Mouse (Mus musculus) urinary bladder, postnatal 4 days (tissue): ENCODE results near the gene Nrp1.
A peak's percentile ranks its signal among the peaks of the same experiment; 100 is the strongest.

Experiments used
- DNase-seq, 2 experiments: peaks; one replicate each; pipeline ENCODE4 v3.0.0; 2021 to 2022; ENCODE audit warnings: low spot score in 2 of 2

Gene Nrp1

DNA sequence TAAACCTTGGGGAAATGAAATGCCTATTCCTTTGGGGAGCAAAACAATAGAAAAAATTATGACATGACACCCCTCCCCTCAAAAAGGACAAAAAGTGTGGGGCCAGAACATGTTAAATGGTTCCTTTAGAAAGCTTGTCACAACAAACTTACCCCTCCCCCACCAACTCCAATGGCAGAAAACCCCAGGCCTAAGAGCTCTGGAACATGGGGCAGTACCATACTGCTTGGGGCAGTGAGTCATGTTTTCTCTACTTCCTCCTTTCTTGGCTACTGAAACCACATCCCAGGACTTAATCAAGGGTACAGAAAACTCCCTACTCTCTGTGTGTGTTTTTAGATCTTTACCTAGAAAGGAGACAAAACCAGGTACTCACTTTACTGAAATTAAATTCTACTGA lies 147.5 kb downstream of the Nrp1 start:
- no peak for DNase-seq

GRCm38 (mm10) chr8:128508723-128509122 lies 150.3 kb downstream of the Nrp1 start:
- DNase-seq: no peak

- DNase-seq: no peak
These were observed 152.6 kb downstream of the Nrp1 start for GRCm38 (mm10) chr8:128511021-128511420.

GRCm38 (mm10) chr8:128511732-128512131 lies 153.3 kb downstream of the Nrp1 start:
- DNase-seq: no peak

DNA sequence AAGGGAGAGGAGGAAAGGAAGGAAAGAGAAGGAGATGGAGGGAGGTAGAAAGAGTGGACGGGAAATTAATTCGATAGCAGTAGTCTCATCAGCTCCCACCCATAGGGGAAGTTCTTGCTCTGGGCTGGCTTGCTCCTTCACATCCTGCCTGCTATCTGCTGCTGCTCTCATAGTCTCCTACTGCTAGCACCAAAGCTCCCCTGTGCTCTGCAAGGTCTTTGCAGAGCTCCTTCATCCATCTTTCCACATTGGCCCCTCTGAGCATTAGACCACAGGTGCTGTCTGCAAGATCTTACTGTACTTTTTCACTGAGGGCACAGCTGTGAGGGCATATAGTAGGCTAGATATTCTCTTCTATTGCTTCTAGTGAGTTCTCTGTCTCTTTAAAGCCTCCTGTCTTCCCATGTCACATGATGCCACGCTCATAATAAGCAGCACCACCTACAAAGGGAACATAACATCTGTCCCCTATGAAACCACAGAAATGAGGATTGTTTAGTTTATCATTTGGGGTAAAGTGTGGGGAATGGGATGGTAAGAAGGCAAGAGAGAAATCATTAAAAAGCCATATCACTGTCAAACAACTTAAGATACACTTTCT lies 158.5 kb downstream of the Nrp1 start:
- no peak for DNase-seq

GRCm38 (mm10) chr8:128517546-128518102 lies 159.2 kb downstream of the Nrp1 start:
- DNase-seq: no peak

- DNase-seq: no peak
These were observed 161.0 kb downstream of the Nrp1 start for GRCm38 (mm10) chr8:128519366-128519765.

GRCm38 (mm10) chr8:128523825-128524224 lies 165.4 kb downstream of the Nrp1 start:
- no peak for DNase-seq

GRCm38 (mm10) chr8:128525912-128526311 lies 167.5 kb downstream of the Nrp1 start:
- no peak for DNase-seq

DNA sequence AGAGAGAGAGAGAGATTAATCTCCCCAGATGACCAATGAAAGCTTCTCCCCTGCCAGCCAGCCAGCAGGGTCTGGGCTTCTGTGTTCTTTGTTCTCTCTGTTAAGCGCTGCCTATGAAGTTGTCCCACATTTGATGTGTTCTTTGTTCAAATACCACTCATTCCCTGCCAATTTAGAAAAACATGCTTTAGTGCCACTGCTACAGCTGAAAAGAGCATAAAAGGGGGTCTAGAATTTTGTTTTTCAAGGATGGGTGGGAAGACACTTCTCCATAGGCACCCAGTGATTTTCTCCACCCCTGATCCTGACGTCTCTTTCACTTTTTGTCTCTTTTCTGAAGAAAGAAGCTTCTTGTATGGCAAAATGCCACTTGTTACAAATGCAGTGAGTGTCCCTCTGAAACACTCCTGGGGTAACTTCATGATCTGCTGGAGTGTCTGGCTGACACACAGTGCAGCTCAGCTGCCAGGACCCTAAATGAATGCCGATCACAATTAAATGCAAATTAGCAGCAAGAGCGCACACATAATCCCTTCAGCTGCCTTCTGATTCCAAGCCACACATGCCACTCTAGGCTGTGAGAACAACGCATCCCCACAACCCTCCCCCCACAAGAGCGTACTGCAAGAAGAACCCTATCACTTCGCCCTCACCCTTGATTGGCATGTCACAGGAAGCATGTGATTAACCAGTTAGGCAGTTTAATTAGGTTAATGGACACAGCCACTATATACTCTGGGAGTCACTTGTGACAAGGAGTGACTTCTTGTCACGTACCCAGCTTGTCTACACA lies 170.4 kb downstream of the Nrp1 start:
- no peak for DNase-seq

GRCm38 (mm10) chr8:128534442-128534871 lies 176.1 kb downstream of the Nrp1 start:
- DNase-seq: no peak

- no peak for DNase-seq
These were observed 177.3 kb downstream of the Nrp1 start for GRCm38 (mm10) chr8:128535685-128536084.

DNA sequence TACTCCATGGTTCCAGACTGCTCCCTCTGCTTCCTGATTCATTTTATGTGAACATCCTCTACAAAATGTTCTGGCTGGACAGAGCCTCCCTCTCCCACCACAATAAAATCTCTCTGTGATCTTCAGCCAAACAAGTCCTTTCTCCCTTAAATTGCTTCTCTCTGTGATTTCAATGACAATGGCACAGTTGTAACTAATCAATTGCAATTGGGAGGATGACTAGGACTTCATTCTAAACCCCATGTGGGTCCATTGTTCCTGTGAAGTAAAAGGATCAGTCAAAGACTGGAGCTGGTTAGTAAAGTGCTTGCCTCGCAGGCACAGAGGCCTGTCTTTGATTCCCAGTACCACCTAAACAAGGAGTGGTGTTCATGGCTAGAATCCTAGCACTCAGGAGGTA lies 180.0 kb downstream of the Nrp1 start:
- DNase-seq: no peak

DNA sequence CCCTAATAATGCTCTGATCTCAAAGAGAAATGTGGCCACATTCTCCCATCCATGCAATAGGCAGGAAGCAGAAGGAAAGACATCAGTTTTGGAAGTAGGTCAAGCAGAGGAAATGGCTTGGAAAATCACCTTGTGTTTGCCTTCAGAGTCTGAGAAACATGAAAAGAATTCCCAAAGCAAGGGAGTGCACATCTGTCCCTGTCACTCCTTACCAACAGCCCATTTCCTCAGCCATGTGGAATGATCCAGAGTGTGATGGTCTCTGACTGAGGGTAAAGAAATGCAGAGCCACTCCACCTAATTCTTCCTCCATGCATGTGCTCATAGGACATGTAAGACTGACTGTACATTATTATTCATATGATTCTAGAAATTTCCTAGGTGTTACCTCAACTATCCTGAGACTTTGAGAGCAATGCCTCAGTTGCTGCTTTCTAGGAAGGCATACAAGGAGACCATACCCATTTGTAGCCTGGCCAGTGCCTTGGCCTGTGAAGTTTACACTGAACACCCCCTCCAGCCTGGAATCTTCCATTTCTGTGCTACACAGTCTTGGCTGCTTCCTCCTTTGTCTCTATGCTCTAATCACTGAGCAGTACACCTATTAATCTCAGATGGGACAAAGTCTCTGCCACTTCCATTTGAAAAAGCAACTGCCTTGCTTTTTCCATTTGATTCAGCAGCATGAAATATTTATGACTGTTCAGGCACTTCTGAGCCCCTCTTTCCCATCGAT lies 183.1 kb downstream of the Nrp1 start:
- no peak for DNase-seq

GRCm38 (mm10) chr8:128544128-128544846 lies 185.9 kb downstream of the Nrp1 start:
- DNase-seq: no peak

DNA sequence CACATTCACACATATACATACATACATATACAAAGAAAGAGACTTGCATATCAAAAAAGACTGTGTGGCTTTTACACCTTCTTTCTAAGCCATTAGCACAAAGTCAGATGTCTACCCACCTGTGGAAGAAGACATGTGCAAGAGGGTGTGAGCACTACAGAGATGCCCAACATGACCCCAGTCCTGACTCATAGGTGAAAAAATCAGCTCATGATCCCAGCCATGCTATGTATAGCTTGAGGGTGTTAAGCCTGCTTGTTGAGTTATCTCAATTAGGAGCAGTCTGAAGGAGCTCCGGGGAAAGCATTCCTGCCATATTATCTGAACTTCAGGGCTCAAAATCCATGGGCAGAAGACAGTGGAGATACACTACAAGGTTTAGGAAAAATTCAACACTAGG lies 187.9 kb downstream of the Nrp1 start:
- DNase-seq: no peak

GRCm38 (mm10) chr8:128547361-128547760 lies 189.0 kb downstream of the Nrp1 start:
- no peak for DNase-seq

DNA sequence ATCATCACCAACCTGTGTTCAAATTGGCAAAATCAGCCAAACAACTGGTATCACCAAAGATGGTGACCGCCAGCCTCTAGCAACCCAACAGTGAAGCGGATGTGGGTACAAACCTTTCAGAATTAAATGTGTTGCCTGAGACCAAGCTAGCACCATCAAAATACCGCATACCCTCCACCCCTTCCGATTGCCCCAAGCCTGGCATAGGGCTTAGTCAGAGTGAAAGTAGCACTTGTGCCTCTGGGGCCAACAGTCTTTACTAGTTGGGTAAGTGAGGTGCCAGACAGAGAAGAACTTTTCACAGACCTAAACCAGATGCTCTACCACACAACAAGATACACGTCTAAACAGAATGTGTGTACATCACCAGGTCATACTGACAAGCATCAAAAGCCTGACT lies 191.3 kb downstream of the Nrp1 start:
- DNase-seq: no peak

- peak; percentile 50 to 76 for DNase-seq
These were observed 193.2 kb downstream of the Nrp1 start for GRCm38 (mm10) chr8:128551421-128552139.
